Comparison of ENCODE assay signal across 26 mouse cellular contexts in genomic region chr5:75737752-75738151, GRCm38 (mm10).
"Had no signal": no experiment of that assay in that cellular context is flagged by ENCODE, and none has a peak within 500 bp of the region (broad histone marks: within the 10 kb centered on the region; RNA-seq: fewer than 3 reads in every experiment).

No protein-coding gene starts in this region.

- DNase-seq: forebrain, postnatal 0 days; gastrocnemius, postnatal 10 days; gastrocnemius, postnatal 25 days; heart, adult 18-20 months; heart, postnatal 10 days; heart, postnatal 36 days; kidney, adult 11 months; kidney, adult 2 months; kidney, adult 9 months; kidney, postnatal 14 days; kidney, postnatal 36 days; layer of hippocampus, adult 9-11 months; layer of hippocampus, postnatal 36 days; liver; liver, embryonic 13.5 days had no signal

- ATAC-seq: forebrain, postnatal 0 days; hindbrain, postnatal 0 days; intestine, embryonic 16.5 days had no signal

- H3K4me3 ChIP-seq: heart, embryonic 10.5 days; heart, embryonic 12.5 days; hindbrain, embryonic 13.5 days; hindbrain, embryonic 15.5 days; kidney, embryonic 15.5 days; limb, embryonic 10.5 days; limb, embryonic 12.5 days; liver, embryonic 13.5 days had no signal

- H3K9ac ChIP-seq: forebrain, postnatal 0 days; heart, embryonic 12.5 days; hindbrain, embryonic 13.5 days; hindbrain, embryonic 15.5 days; kidney, embryonic 15.5 days; limb, embryonic 12.5 days; liver, embryonic 13.5 days had no signal

- H3K27me3 ChIP-seq: heart, embryonic 12.5 days; hindbrain, embryonic 13.5 days; hindbrain, embryonic 15.5 days; kidney, embryonic 15.5 days; limb, embryonic 12.5 days; liver, embryonic 13.5 days had no signal

- H3K4me2 ChIP-seq: heart, embryonic 12.5 days; hindbrain, embryonic 13.5 days; hindbrain, embryonic 15.5 days; kidney, embryonic 15.5 days; limb, embryonic 12.5 days; liver, embryonic 11.5 days; liver, embryonic 13.5 days had no signal

- H3K36me3 ChIP-seq: heart, embryonic 10.5 days; hindbrain, embryonic 13.5 days; hindbrain, embryonic 15.5 days; kidney, embryonic 15.5 days; limb, embryonic 10.5 days; limb, embryonic 12.5 days; liver, embryonic 13.5 days had no signal

- H3K4me1 ChIP-seq: heart, embryonic 12.5 days; hindbrain, embryonic 15.5 days; kidney, embryonic 15.5 days; liver, embryonic 13.5 days had no signal

- H3K27ac ChIP-seq: heart, embryonic 10.5 days; hindbrain, embryonic 13.5 days; hindbrain, embryonic 15.5 days; hindbrain, postnatal 0 days; kidney, embryonic 15.5 days; kidney, postnatal 0 days; limb, embryonic 10.5 days; limb, embryonic 12.5 days; liver, embryonic 13.5 days had no signal

- H3K9me3 ChIP-seq: heart, embryonic 10.5 days; hindbrain, embryonic 13.5 days; hindbrain, embryonic 15.5 days; kidney, embryonic 15.5 days; limb, embryonic 10.5 days; limb, embryonic 12.5 days; liver, embryonic 13.5 days had no signal
